Mouse (Mus musculus) kidney, postnatal 4 days (tissue): ENCODE measurements around the gene Selenom.

ENCODE experiments used
- DNase-seq, 2 experiments: peaks; one replicate each; pipeline ENCODE4 v3.0.0; 2021; ENCODE audit warnings: mixed read lengths in 2 of 2

Selenom gene

DNA sequence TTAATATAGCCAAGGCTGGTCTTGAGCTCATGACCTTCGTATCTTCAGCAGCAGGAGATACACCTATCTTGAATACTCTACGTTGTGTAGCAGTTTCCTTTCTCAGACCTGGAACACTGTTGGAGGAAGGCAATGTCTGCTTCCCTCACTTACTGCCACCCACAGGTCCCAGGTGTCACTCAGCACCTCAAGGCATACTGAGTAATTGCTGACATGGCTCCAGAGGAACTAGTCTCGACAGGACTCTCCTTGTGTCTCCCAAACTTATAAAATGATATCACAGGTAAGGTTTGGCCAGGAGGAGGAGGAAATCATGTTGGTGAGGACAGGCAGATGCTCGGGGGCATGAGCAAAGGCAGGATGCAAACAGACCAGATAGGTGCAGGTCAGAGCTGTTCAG, 40.5 kb downstream of the Selenom start:
- no peak for DNase-seq

DNA sequence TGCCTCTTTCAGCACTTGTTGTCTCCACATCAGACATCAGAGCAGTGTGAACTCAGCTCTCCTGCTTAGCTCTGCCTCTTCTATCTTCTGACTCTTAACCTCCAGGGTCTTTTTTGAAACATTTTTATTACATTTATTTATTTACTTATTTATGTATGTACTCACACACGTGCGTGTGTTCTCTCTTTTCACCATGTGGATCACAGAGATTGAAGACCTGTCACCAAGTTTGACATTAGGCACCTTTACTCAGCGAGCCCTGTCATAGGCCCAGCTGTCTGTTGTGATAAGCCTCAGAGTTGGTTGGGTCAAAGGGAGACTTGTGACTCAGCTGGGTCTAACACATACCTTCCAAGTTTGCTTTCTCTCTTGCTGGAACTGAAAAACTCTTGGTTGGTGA, 43.4 kb downstream of the Selenom start:
- DNase-seq = no peak

DNA sequence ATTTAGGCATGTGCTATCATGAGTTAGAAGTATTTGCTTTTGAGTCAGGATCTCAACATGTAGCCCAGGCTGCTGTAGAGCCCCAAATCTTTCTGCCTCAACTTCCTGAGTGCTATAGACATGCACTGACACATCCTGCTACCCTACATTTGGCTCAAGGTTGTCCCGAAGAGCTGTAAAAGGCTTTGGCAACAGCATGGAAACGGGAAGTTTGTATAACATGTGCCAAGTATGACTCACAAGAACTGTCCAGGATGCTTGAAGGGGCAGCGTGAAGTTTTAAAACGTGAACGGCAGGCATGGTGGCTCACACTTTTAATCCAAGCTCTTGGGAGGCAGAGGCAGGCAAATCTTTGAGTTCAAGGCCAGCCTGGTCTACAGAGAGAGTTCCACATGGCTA, 45.7 kb downstream of the Selenom start:
- no peak for DNase-seq

- no peak for DNase-seq
Observed at GRCm38 (mm10) chr11:3563853-3564252, 49.4 kb downstream of the Selenom start.

GRCm38 (mm10) chr11:3564451-3564850, 50.0 kb downstream of the Selenom start:
- peak; percentile 59 to 74 for DNase-seq

- peak; percentile 40 to 49 for DNase-seq
Observed at GRCm38 (mm10) chr11:3566018-3566417, 51.5 kb downstream of the Selenom start.
